Mouse (Mus musculus): ENCODE results near the gene Polr1a.

The Polr1a gene

DNA sequence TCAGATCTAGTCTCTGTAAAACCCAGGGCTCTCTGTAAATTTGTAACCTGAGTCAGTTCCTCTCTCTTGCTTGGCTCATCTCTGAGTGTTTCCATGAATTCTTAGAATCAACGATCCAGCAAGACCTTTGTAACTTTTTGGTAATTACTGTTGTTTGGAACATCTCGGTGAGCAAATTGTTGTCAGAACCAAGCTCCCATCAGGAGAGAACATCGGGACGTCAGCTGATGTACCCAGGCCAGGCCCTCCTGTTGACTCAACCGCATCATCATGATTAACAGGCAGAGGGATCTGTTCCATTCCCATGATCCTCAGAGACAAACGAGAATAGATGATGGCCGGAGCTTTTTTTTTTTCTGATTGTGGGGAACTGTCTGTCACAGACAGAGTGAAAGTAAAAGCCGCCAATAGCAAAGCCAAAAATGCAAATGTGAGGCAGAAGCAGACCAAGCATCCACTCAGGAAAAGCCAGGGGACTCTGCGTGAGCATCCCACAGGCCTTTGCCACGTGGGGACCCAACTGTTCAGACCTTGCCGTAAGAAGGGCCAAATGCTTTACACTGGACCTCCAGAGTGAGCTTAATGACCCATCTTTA, 91.2 kb downstream of the Polr1a start:
- no peak for DNase-seq (ENCODE audit: low spot score)

GRCm38 (mm10) chr6:72001220-72001777, 92.4 kb downstream of the Polr1a start:
- DNase-seq (ENCODE audit: low spot score) = no peak

GRCm38 (mm10) chr6:72007411-72008212, 98.8 kb downstream of the Polr1a start:
- DNase-seq (ENCODE audit: low spot score) = no peak

- DNase-seq (ENCODE audit: low spot score) = no peak
Measured at GRCm38 (mm10) chr6:72008213-72008655, 99.4 kb downstream of the Polr1a start.

DNA sequence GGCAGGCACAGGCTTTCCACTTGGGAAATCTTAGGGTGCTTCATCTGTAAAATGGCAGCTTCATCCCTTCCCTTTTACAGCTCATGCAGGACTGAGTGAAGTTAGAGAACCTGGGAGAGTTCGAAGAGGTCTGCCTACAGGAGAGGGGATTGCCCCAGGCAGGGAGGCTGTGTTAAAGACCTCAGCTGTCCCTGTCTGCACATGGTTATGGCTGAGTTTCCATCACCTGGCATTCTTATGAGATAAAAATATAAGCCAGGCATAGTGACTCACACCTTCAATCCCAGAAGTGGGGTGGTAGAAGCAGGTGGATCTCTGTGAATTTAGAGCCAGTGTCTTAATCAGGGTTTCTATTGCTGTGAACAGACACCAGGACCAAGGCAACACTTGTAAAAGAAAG, 100.6 kb downstream of the Polr1a start:
- DNase-seq (ENCODE audit: low spot score) = no peak

DNA sequence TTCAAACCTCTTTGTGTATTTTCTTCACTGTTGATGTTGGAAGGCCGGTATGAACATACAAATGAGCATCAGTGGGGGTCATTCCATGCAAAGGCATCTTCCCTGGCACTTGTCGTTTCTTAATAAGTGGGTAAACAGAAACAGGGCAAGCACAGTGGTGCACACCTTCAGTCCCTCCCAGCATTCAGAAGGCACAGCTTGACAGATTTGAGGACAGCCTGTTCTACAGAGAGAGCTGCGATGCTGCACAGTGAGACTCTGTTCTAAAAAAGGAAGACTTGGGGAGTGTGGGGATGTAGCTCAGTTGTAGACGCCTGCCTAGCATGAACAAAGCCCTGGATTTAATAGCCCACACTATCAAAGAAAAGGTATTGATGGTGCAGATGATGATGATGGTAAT, 105.2 kb downstream of the Polr1a start:
- no peak for DNase-seq (ENCODE audit: low spot score)

GRCm38 (mm10) chr6:72018052-72018451, 109.2 kb downstream of the Polr1a start:
- no peak for DNase-seq (ENCODE audit: low spot score)

GRCm38 (mm10) chr6:72025497-72025896, 116.6 kb downstream of the Polr1a start:
- DNase-seq (ENCODE audit: low spot score) = no peak

GRCm38 (mm10) chr6:72028079-72028478, 119.2 kb downstream of the Polr1a start:
- no peak for DNase-seq (ENCODE audit: low spot score)

GRCm38 (mm10) chr6:72029674-72030073, 120.8 kb downstream of the Polr1a start:
- no peak for DNase-seq (ENCODE audit: low spot score)
